Mouse (Mus musculus): ENCODE results near the gene Rpusd2.

Rpusd2 gene

GRCm38 (mm10) chr2:119032191-119032590 lies 2.4 kb upstream of the Rpusd2 start:
- no peak for DNase-seq (ENCODE audit: low spot score in 2 of 2)

- no peak for DNase-seq (ENCODE audit: low spot score in 2 of 2)
Measured at GRCm38 (mm10) chr2:119035397-119035745, 781 bp downstream of the Rpusd2 start.

- DNase-seq (ENCODE audit: low spot score in 2 of 2): peak in 1 of 2 experiments; percentile 42
Measured at GRCm38 (mm10) chr2:119040882-119041281, 6.3 kb downstream of the Rpusd2 start.

- DNase-seq (ENCODE audit: low spot score in 2 of 2): no peak
Measured at GRCm38 (mm10) chr2:119045163-119045562, 10.6 kb downstream of the Rpusd2 start.

- DNase-seq (ENCODE audit: low spot score in 2 of 2): peak; percentile 98 to 99
Measured at GRCm38 (mm10) chr2:119046649-119047611, 12.3 kb downstream of the Rpusd2 start, which contains the start of gene Knl1. Knl1 (plus strand) TSS chr2:119047119.

DNA sequence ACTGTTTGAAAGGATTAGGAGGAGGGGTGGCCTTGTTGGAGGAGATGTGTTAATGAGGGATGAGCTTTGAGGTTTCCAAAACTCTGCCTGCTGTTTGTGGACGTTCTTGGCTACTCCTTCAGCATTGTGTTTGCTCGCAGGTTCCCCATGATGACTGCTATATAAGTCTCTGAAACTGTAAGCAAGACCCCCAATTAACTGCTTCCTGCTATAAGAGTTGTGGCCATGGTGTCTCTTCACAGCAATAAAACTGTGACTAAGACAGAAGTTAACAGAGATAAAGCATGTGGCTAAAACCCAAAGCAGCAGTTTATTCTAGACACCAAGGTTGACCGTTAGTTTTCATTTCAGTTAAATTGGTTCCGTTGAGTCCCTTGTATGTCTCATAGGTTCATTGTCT lies 13.3 kb downstream of the Rpusd2 start:
- no peak for DNase-seq (ENCODE audit: low spot score in 2 of 2)

GRCm38 (mm10) chr2:119050132-119050650 lies 15.6 kb downstream of the Rpusd2 start:
- no peak for DNase-seq (ENCODE audit: low spot score in 2 of 2)

DNA sequence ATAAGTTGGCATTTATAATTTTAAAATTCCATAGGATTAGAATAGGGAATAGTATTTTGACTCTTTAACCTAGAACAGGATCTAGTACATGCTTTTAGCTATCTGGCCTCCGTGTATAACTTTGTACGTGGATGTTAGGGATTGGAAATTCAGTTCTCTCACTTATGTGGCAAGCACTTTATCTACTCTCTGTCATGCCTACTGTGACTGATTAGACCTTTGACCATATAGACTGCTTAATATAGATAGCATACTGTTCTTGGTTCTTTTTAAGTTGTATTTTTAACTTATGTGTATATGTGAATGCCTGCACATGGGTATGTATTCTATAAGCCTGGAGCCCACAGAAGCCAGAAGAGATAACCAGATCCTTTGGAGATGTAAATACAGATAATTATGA lies 25.5 kb downstream of the Rpusd2 start:
- no peak for DNase-seq (ENCODE audit: low spot score in 2 of 2)

DNA sequence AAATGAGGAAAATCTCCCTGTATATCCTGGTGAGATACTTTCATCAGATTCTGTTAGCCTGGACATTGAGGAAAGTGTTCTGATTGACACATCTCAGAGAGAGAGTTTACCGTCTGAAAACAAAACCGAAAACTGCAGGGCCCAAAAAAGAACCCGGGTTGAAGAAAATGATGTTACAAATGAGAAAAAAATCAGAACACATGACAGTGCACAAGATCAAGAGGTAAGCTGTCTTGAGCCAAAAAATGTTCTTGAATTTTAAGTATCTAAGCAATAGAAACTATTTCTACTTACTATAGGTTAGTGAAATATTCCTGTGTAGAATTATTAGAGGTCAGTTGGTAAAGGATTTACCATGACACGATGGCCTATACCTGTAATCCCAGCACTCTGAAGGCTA lies 37.8 kb downstream of the Rpusd2 start:
- no peak for DNase-seq (ENCODE audit: low spot score in 2 of 2)

- DNase-seq (ENCODE audit: low spot score in 2 of 2): no peak
Measured at GRCm38 (mm10) chr2:119086156-119086555, 51.6 kb downstream of the Rpusd2 start.

Measured in natural killer cell, adult 2 months (primary cell).